Mouse (Mus musculus) thymus, adult 18-20 months (tissue): ENCODE results near the gene Bola1.

Experiments
- DNase-seq, 2 experiments: peaks; one replicate each; pipeline ENCODE4 v3.0.0; 2022; ENCODE audit warnings: mixed read lengths in 2 of 2

Gene Bola1

GRCm38 (mm10) chr3:96219661-96220130 lies at the start of gene Bola1, which contains the start of gene Hist2h2ab:
Gene Bola1, minus strand, starts transcription at chr3:96219709.
Gene Hist2h2ab, plus strand, starts transcription at chr3:96219865.
- peak; percentile 68 to 75 for DNase-seq

GRCm38 (mm10) chr3:96268776-96269378 lies 49.4 kb upstream of the Bola1 start:
- DNase-seq, result peak in 1 of 2 experiments; percentile 52

GRCm38 (mm10) chr3:96268051-96268775 lies 48.7 kb upstream of the Bola1 start, which contains the start of gene Hist2h3b:
Gene Hist2h3b, plus strand, starts transcription at chr3:96268654.
- DNase-seq, result peak; percentile 57 to 74

- no peak for DNase-seq
Observed at GRCm38 (mm10) chr3:96267541-96267940, 48.0 kb upstream of the Bola1 start.

- no peak for DNase-seq
Observed at GRCm38 (mm10) chr3:96266132-96266710, 46.7 kb upstream of the Bola1 start.

- DNase-seq, result no peak
Observed at GRCm38 (mm10) chr3:96264404-96264949, 45.0 kb upstream of the Bola1 start.

- DNase-seq, result peak in 1 of 2 experiments; percentile 55
Observed at GRCm38 (mm10) chr3:96263558-96264403, 44.3 kb upstream of the Bola1 start.

- peak; percentile 83 to 94 for DNase-seq
Observed at GRCm38 (mm10) chr3:96262979-96263550, 43.6 kb upstream of the Bola1 start, which contains the start of gene Hist2h4. Gene Hist2h4, minus strand, starts transcription at chr3:96263311.

- peak; percentile 46 to 66 for DNase-seq
Observed at GRCm38 (mm10) chr3:96262216-96262875, 42.8 kb upstream of the Bola1 start.

- no peak for DNase-seq
Observed at GRCm38 (mm10) chr3:96261623-96262022, 42.1 kb upstream of the Bola1 start.

- no peak for DNase-seq
Observed at GRCm38 (mm10) chr3:96260220-96260619, 40.7 kb upstream of the Bola1 start.

GRCm38 (mm10) chr3:96257190-96257589 lies 37.7 kb upstream of the Bola1 start:
- no peak for DNase-seq

- no peak for DNase-seq
Observed at GRCm38 (mm10) chr3:96255926-96256593, 36.6 kb upstream of the Bola1 start.

GRCm38 (mm10) chr3:96254683-96255355 lies 35.3 kb upstream of the Bola1 start:
- no peak for DNase-seq

GRCm38 (mm10) chr3:96251787-96252186 lies 32.3 kb upstream of the Bola1 start:
- no peak for DNase-seq

GRCm38 (mm10) chr3:96250890-96251289 lies 31.4 kb upstream of the Bola1 start:
- DNase-seq, result no peak

GRCm38 (mm10) chr3:96249034-96249345 lies 29.5 kb upstream of the Bola1 start:
- no peak for DNase-seq

- no peak for DNase-seq
Observed at GRCm38 (mm10) chr3:96248141-96249033, 28.9 kb upstream of the Bola1 start.
